Mouse (Mus musculus) layer of hippocampus, adult 9-11 months (tissue): ENCODE measurements at regions not wholly inside any gene's neighbourhood (a gene's known extent, or its start where the extent isn't known, plus 50 kb on each side); places are given as distances from the start of the nearest gene placed in this dataset.
"Not testable (repeated sequence)": the region's sequence is repeated elsewhere in the genome, so short reads cannot be mapped to it uniquely, and the experiment has no call there.

Experiments used
- DNase-seq: peaks from one replicate; pipeline ENCODE4 v3.0.0; 2022

- no peak for DNase-seq
These were observed 87.3 kb downstream of the Gm11077 start for GRCm38 (mm10) chr6:140816359-140816758.

GRCm38 (mm10) chr6:140816831-140817230 lies 87.7 kb downstream of the Gm11077 start:
- no peak for DNase-seq

- DNase-seq = peak; percentile 5
These were observed 90.4 kb downstream of the Gm11077 start for GRCm38 (mm10) chr6:140819451-140819878.

- DNase-seq = no peak
These were observed 97.4 kb downstream of the Gm11077 start for GRCm38 (mm10) chr6:140826522-140826921.

GRCm38 (mm10) chr6:140827651-140828050 lies 98.6 kb downstream of the Gm11077 start:
- no peak for DNase-seq

- DNase-seq = no peak
These were observed 114.4 kb downstream of the Gm11077 start for GRCm38 (mm10) chr6:140843292-140843991.

GRCm38 (mm10) chr6:140847165-140847564 lies 118.1 kb downstream of the Gm11077 start:
- no peak for DNase-seq

- no peak for DNase-seq
These were observed 123.3 kb downstream of the Gm11077 start for GRCm38 (mm10) chr6:140852420-140852819.

- DNase-seq = peak; percentile 47
These were observed 124.4 kb downstream of the Gm11077 start for GRCm38 (mm10) chr6:140853508-140853907.

GRCm38 (mm10) chr6:140854691-140855090 lies 125.6 kb downstream of the Gm11077 start:
- DNase-seq = no peak

GRCm38 (mm10) chr6:140856468-140857117 lies 127.5 kb downstream of the Gm11077 start:
- no peak for DNase-seq

GRCm38 (mm10) chr6:140857118-140857746 lies 128.1 kb downstream of the Gm11077 start:
- peak; percentile 62 for DNase-seq

- DNase-seq = not testable (repeated sequence)
These were observed 140.4 kb downstream of the Gm11077 start for GRCm38 (mm10) chr6:140869523-140869922.

GRCm38 (mm10) chr6:140874831-140875230 lies 145.7 kb downstream of the Gm11077 start:
- DNase-seq = no peak

GRCm38 (mm10) chr6:140883651-140884050 lies 154.6 kb downstream of the Gm11077 start:
- no peak for DNase-seq

- no peak for DNase-seq
These were observed 159.5 kb downstream of the Gm11077 start for GRCm38 (mm10) chr6:140888610-140889009.

- no peak for DNase-seq
These were observed 161.0 kb downstream of the Gm11077 start for GRCm38 (mm10) chr6:140890060-140890459.

GRCm38 (mm10) chr6:140890591-140890990 lies 161.5 kb downstream of the Gm11077 start:
- peak; percentile 14 for DNase-seq

GRCm38 (mm10) chr6:140894467-140894866 lies 165.4 kb downstream of the Gm11077 start:
- DNase-seq = no peak

GRCm38 (mm10) chr6:140895441-140895840 lies 166.4 kb downstream of the Gm11077 start:
- no peak for DNase-seq

GRCm38 (mm10) chr6:140897111-140897510 lies 168.0 kb downstream of the Gm11077 start:
- no peak for DNase-seq

- peak; percentile 5 for DNase-seq
These were observed 195.4 kb downstream of the Gm11077 start for GRCm38 (mm10) chr6:140924319-140924981.

- DNase-seq = no peak
These were observed 198.5 kb downstream of the Gm11077 start for GRCm38 (mm10) chr6:140927616-140928015.
